Mouse (Mus musculus) hindbrain, embryonic 10.5 days (tissue): Measurements from ENCODE around the gene Cd160. TPM values are rescaled to one million over a fixed set of nuclear protein-coding genes. Genes with fewer than 3 reads are reported as not detected.

Experiments used
- DNase-seq: peaks from one replicate; pipeline ENCODE4 v3.0.0-alpha.2; 2017; ENCODE audit warnings: low spot score
- H3K27ac ChIP-seq: fragments of 300-500 bp; sonication (generic); 2 replicates; pipeline ENCODE4 v1.5.1; 2016; ENCODE audit warnings: mild to moderate bottlenecking, moderate library complexity
- H3K27me3 ChIP-seq: fragments of 300-500 bp; sonication (generic); 2 replicates; pipeline ENCODE4 v1.6.1; 2016; ENCODE audit warnings: mild to moderate bottlenecking; ENCODE audit not compliant: poor library complexity, insufficient read depth, severe bottlenecking
- H3K36me3 ChIP-seq: fragments of 300-500 bp; sonication (generic); 2 replicates; pipeline ENCODE4 v1.6.1; 2016; ENCODE audit warnings: mild to moderate bottlenecking, moderate library complexity
- H3K4me1 ChIP-seq: fragments of 300-500 bp; sonication (generic); replicated peaks from 2 replicates; pipeline ENCODE4 v1.6.1; 2016; ENCODE audit warnings: mild to moderate bottlenecking
- H3K4me3 ChIP-seq: fragments of 300-500 bp; sonication (generic); 2 replicates; pipeline ENCODE4 v1.5.1; 2016; ENCODE audit warnings: mild to moderate bottlenecking, moderate library complexity
- H3K9me3 ChIP-seq: fragments of 300-500 bp; sonication (generic); 2 replicates; pipeline ENCODE4 v1.6.1; 2016; ENCODE audit warnings: mild to moderate bottlenecking, moderate library complexity
- whole genome bisulfite sequencing: fragments of 180-500 bp; shearing (Covaris S2); methylation state at CpG from one replicate; pipeline ENCODE4 v1.1.7; 2016; 5-methylcytosine and 5-hydroxymethylcytosine counted together
- polyA plus RNA-seq: library from polyadenylated mRNA; unstranded; fragments of >200 nt; fragmentation: Nextera tagmentation; extraction: Ambion mirVana; gene quantifications from 2 replicates; pipeline ENCODE4 v1.2.1, GENCODE M21; 2016

Gene Cd160
- 0.06 and 0.14 TPM in 2 replicates for polyA plus RNA-seq

GRCm38 (mm10) chr3:96828984-96829383 lies at the start of gene Cd160, which contains the start of gene Pdzk1:
Cd160 (minus strand) TSS chr3:96829351.
Pdzk1 (plus strand) TSS chr3:96829284.
- Histone ChIP-seq H3K9me3 (no peaks in the 10 kb centered on the region), H3K4me3 (no peak within 1 kb of the TSS), H3K27me3 (0 out of 2 replicates have a peak, but pooled peaks cover 3% of the 10 kb centered on the region), H3K36me3 (no peaks in the 10 kb centered on the region), H3K27ac (no peak within 1 kb of the TSS; the same call in 1 of the 2 replicates), H3K4me1 (peaks cover 21% of the 10 kb centered on the region)
- no peak for DNase-seq
- 69% methylated on average over 1 of the region's 1 CpGs for WGBS

- Histone ChIP-seq H3K4me3 (no peak overlapping the region), H3K4me1 (no peaks in the 10 kb centered on the region), H3K27ac (no peak overlapping the region), H3K9me3 (no peaks in the 10 kb centered on the region), H3K27me3 (no peaks in the 10 kb centered on the region), H3K36me3 (peaks cover 90% of the 10 kb centered on the region)
- WGBS = 92% methylated on average over 7 of the region's 7 CpGs
- no peak for DNase-seq
Observed at GRCm38 (mm10) chr3:96874808-96875571, 45.8 kb upstream of the Cd160 start.

DNA sequence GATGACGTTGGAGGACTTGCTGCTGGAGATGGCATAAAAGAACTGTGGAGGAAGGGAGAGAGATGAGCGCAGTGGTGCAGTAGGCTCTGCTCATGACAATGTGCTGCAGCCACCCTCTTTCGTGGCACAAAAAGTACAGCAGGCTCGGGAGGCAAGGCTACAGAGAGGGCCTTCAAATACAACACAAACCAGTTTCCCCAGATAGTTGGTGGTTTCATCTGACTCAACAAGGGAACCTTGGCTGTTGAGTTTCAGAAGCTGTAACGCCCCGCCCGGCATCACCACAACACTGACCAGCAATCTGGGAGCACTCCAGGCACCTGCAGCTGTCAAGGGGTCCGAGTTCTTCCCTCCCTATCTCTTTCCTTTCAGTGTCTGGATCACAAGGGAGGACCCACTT lies 43.4 kb upstream of the Cd160 start:
- Histone ChIP-seq H3K36me3 (peaks cover 91% of the 10 kb centered on the region), H3K9me3 (no peaks in the 10 kb centered on the region), H3K4me3 (no peak overlapping the region), H3K4me1 (no peaks in the 10 kb centered on the region), H3K27ac (no peak overlapping the region), H3K27me3 (no peaks in the 10 kb centered on the region)
- DNase-seq = no peak
- 91% methylated on average over 8 of the region's 8 CpGs for WGBS

GRCm38 (mm10) chr3:96871070-96871469 lies 41.9 kb upstream of the Cd160 start:
- WGBS = 91% methylated on average over 8 of the region's 8 CpGs

GRCm38 (mm10) chr3:96870270-96870669 lies 41.1 kb upstream of the Cd160 start:
- no peaks in the 10 kb centered on the region for H3K9me3 ChIP-seq
- no peak for DNase-seq
- no peaks in the 10 kb centered on the region for H3K27me3 ChIP-seq
- H3K4me1 ChIP-seq = no peaks in the 10 kb centered on the region
- WGBS = 96% methylated on average over 2 of the region's 2 CpGs
- no peak overlapping the region for H3K4me3 ChIP-seq
- peaks cover 75% of the 10 kb centered on the region for H3K36me3 ChIP-seq
- H3K27ac ChIP-seq = no peak overlapping the region

More at GRCm38 (mm10) chr3:96871070-96871469, 41.9 kb upstream of the Cd160 start:
- Histone ChIP-seq H3K9me3 (no peaks in the 10 kb centered on the region), H3K4me3 (no peak overlapping the region), H3K27ac (no peak overlapping the region), H3K27me3 (no peaks in the 10 kb centered on the region), H3K4me1 (no peaks in the 10 kb centered on the region), H3K36me3 (peaks cover 83% of the 10 kb centered on the region)
- DNase-seq = no peak

DNA sequence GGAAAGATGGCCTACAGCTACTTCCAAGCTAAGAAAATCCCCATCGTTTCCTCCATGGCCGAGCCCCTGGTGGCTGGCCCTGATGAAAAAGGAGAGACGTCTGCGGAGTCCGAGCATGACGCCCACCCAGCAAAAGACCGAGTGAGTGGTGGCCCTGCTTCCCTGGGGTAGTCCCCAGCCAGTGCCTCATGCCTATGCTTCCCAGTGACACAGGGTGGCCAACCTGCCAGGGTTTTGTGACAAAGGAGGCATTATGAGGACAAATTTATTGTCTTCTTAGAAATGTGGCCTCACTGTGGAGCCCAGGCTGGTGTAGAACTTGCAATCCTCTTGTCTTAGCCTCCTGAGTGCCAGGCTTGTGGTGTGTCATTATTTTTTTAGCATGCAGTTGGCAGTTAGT lies 39.9 kb upstream of the Cd160 start:
- Histone ChIP-seq H3K4me3 (no peak overlapping the region), H3K4me1 (no peaks in the 10 kb centered on the region), H3K27ac (no peak overlapping the region), H3K9me3 (no peaks in the 10 kb centered on the region), H3K36me3 (peaks cover 63% of the 10 kb centered on the region), H3K27me3 (no peaks in the 10 kb centered on the region)
- no peak for DNase-seq
- WGBS = 94% methylated on average over 7 of the region's 7 CpGs

- 96% methylated on average over 8 of the region's 8 CpGs for WGBS
Observed at GRCm38 (mm10) chr3:96868566-96868965, 39.4 kb upstream of the Cd160 start.

DNA sequence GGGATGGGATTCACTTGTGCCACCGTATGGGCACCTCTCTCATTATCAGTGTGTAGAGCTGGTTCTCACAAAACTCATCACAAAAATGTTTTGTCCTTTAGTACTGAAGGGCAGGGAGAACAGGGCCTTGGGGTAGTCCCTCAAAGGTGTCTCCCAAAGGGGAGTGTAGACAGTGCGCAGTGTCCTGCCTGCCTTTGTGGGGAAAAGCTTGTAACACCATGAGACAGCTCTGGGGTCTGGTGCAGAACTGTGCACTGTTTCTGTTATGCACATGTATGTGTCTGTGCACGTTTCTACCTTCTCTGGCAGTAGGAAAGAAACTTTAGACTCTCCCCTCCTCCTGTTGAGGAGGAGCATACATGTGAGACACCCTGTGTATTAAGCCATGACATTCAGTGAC lies 38.7 kb upstream of the Cd160 start:
- H3K36me3 ChIP-seq = peaks cover 51% of the 10 kb centered on the region
- no peaks in the 10 kb centered on the region for H3K27me3 ChIP-seq
- no peak overlapping the region for H3K4me3 ChIP-seq
- 90% methylated on average over 3 of the region's 3 CpGs for WGBS
- H3K27ac ChIP-seq = no peak overlapping the region
- no peak for DNase-seq
- H3K9me3 ChIP-seq = no peaks in the 10 kb centered on the region
- H3K4me1 ChIP-seq = no peaks in the 10 kb centered on the region

More at GRCm38 (mm10) chr3:96868566-96868965, 39.4 kb upstream of the Cd160 start:
- H3K4me3 ChIP-seq = no peak overlapping the region
- no peak overlapping the region for H3K27ac ChIP-seq
- peaks cover 58% of the 10 kb centered on the region for H3K36me3 ChIP-seq
- DNase-seq = no peak
- no peaks in the 10 kb centered on the region for H3K27me3 ChIP-seq
- no peaks in the 10 kb centered on the region for H3K9me3 ChIP-seq
- H3K4me1 ChIP-seq = no peaks in the 10 kb centered on the region

DNA sequence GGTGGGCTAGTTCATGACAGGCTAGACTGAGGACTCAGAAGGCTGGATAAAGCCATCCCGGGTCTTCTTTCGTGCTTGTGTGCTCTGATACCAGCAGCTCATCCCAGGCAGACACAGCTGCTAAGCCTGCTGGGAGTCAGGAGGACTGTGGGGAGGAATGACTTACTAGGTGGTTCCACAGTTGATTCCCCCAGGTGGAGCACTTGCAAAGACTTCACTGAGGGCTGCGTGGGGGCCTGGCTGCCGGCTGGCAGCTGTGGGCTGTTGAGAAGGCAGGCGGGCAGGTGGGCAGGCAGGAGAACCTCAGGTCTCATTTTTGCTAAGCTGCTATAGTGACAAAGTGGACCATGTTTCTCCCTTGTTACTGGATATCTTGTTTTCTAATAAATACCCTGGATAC lies 31.3 kb upstream of the Cd160 start:
- Histone ChIP-seq H3K4me3 (no peak overlapping the region), H3K27ac (no peak overlapping the region), H3K4me1 (no peaks in the 10 kb centered on the region), H3K9me3 (no peaks in the 10 kb centered on the region), H3K27me3 (no peaks in the 10 kb centered on the region), H3K36me3 (no peaks in the 10 kb centered on the region)
- 93% methylated on average over 5 of the region's 5 CpGs for WGBS
- no peak for DNase-seq

DNA sequence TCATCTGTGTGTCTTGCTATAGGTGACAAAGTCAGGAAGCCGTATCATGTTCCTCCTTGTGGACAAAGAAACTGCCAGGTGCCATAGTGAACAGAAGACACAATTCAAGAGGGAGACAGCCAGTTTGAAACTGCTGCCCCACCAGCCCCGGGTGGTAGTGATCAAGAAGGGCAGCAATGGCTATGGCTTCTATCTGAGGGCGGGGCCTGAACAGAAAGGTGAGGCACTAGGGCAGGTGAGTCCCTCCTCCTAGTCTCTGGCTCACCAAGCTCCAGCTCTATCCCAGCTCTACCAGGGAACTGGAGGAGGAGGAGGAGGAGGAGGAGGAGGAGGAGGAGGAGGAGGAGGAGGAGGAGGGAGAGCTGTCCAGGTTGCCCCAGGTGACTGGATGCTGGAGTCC lies 26.7 kb upstream of the Cd160 start:
- Histone ChIP-seq H3K36me3 (no peaks in the 10 kb centered on the region), H3K27me3 (no peaks in the 10 kb centered on the region), H3K27ac (no peak overlapping the region), H3K4me3 (no peak overlapping the region), H3K4me1 (no peaks in the 10 kb centered on the region), H3K9me3 (no peaks in the 10 kb centered on the region)
- WGBS = 81% methylated on average over 3 of the region's 3 CpGs
- no peak for DNase-seq

DNA sequence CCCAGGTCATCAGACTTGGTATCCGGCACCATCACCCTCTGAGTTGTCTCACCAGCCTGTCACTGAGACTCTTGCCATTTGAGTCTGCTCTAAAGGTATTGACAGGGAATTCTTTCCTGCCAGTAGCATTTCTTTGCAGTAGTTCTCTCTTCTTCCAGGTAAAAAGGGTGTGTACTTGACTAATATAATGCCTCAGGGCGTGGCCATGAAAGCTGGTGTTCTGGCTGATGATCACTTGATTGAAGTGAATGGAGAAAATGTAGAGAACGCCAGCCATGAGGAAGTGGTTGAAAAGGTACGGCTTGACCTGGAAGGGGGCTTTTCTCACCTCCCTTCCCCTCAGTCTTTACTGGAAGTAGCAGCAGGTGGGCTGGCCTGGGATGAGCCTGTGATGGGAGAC lies 25.2 kb upstream of the Cd160 start:
- H3K36me3 ChIP-seq = no peaks in the 10 kb centered on the region
- DNase-seq = no peak
- H3K27me3 ChIP-seq = no peaks in the 10 kb centered on the region
- 85% methylated on average over 4 of the region's 4 CpGs for WGBS
- no peak overlapping the region for H3K4me3 ChIP-seq
- no peaks in the 10 kb centered on the region for H3K4me1 ChIP-seq
- H3K27ac ChIP-seq = no peak overlapping the region
- H3K9me3 ChIP-seq = no peaks in the 10 kb centered on the region

GRCm38 (mm10) chr3:96852561-96852960 lies 23.4 kb upstream of the Cd160 start:
- H3K27me3 ChIP-seq = no peaks in the 10 kb centered on the region
- no peak overlapping the region for H3K27ac ChIP-seq
- no peaks in the 10 kb centered on the region for H3K36me3 ChIP-seq
- no peaks in the 10 kb centered on the region for H3K9me3 ChIP-seq
- peaks cover 6% of the 10 kb centered on the region; the same call in 1 of the 2 replicates for H3K4me1 ChIP-seq
- no peak overlapping the region for H3K4me3 ChIP-seq
- WGBS = 86% methylated on average over 6 of the region's 6 CpGs
- no peak for DNase-seq

DNA sequence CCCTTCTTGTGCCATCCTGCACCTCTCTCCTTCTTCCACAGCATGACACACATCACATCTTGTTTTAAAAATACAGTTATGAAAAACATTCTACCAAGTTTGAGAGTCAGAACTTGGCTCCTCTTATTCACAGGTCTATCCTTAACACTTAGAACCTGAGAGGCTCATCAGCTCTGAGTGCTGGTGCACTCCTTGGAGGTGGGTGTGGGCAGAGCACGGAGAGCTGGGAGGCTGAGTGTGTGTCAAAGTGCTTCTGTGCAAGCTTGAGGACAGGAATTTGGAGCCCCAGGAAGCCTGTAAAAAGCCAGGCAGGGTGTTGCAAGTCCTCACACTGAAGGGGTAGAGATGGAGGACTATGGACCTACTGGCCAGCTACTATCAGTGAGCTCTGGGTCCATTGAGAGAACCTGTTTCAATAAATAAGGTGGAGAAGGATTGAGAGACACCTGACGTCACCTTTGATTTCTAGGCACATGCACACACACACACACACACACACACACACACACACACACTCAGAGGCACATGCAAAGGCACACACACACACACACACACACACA lies 20.1 kb upstream of the Cd160 start:
- H3K4me1 ChIP-seq = peaks cover 7% of the 10 kb centered on the region; the same call in 1 of the 2 replicates
- no peaks in the 10 kb centered on the region for H3K36me3 ChIP-seq
- DNase-seq = no peak
- H3K9me3 ChIP-seq = no peaks in the 10 kb centered on the region
- no peak overlapping the region for H3K4me3 ChIP-seq
- WGBS = 91% methylated on average over 2 of the region's 2 CpGs
- no peaks in the 10 kb centered on the region for H3K27me3 ChIP-seq
- H3K27ac ChIP-seq = no peak overlapping the region
